Mouse (Mus musculus): ENCODE results near the gene Lrfn5. TPM values are rescaled to one million over a fixed set of nuclear protein-coding genes. Genes with fewer than 3 reads are reported as not detected.

The Lrfn5 gene
- total and polyA plus RNA-seq, 2 experiments from 2014 or later: 95.9 to 131 TPM

- H3K36me3 ChIP-seq (ENCODE audit: insufficient read depth, low read length): no peaks in the 10 kb centered on the region
- ATAC-seq (ENCODE audit: low FRiP score) (no peak), DNase-seq (ENCODE audit: low spot score) (peak; percentile 1)
- no peak overlapping the region for H3K9ac ChIP-seq (replicated peaks; ENCODE audit: low read length, poor library complexity, severe bottlenecking)
- H3K4me2 ChIP-seq (ENCODE audit: low read depth, low read length, poor library complexity, severe bottlenecking): no peak overlapping the region
- no peak overlapping the region for H3K27ac ChIP-seq (ENCODE audit: low read depth, low read length)
- TF ChIP-seq CTCF (IDR thresholded peaks at IDR 0.05): peak; percentile 41; the same call in 1 of the 2 replicates
- no peak overlapping the region for H3K4me3 ChIP-seq (ENCODE audit: low read depth, low read length)
- H3K4me1 ChIP-seq (ENCODE audit: insufficient read depth, low read length): no peaks in the 10 kb centered on the region
- no peaks in the 10 kb centered on the region for H3K9me3 ChIP-seq (ENCODE audit: low read length)
- no peaks in the 10 kb centered on the region for H3K27me3 ChIP-seq (ENCODE audit: insufficient read depth, low read length)
Measured at GRCm38 (mm10) chr12:61723158-61723557, 200.2 kb downstream of the Lrfn5 start.

DNA sequence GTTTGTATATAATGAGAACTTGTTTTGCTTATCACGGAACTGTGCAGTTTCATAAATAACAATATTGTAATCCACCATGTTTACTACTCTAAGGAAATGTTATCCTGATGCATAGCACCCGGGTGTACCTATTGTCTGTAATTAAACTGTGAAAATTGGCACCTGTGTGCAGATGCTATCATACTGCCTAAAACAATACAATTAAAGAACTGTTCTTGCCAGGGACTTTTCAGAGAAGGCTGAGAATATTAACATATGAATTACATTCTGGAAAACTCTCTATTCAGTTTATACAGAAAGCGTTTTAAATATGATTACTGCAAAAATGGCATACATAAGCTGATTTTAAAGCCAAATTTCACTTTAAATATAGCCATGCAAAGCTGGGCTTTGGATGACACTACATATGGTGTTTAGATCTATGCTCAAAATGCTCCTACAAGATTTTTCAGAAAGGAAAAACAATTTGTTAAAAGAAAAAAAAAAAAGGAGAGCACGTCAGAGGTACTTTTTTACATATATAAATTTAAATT lies 284.2 kb downstream of the Lrfn5 start:
- ATAC-seq (ENCODE audit: low FRiP score): no peak
- Histone ChIP-seq H3K9me3 (ENCODE audit: low read length) (no peaks in the 10 kb centered on the region), H3K36me3 (ENCODE audit: insufficient read depth, low read length) (no peaks in the 10 kb centered on the region), H3K27me3 (ENCODE audit: insufficient read depth, low read length) (no peaks in the 10 kb centered on the region), H3K9ac (replicated peaks; ENCODE audit: low read length, poor library complexity, severe bottlenecking) (no peak overlapping the region), H3K4me2 (ENCODE audit: low read depth, low read length, poor library complexity, severe bottlenecking) (no peak overlapping the region), H3K4me3 (ENCODE audit: low read depth, low read length) (no peak overlapping the region), H3K27ac (ENCODE audit: low read depth, low read length) (no peak overlapping the region), H3K4me1 (ENCODE audit: insufficient read depth, low read length) (no peaks in the 10 kb centered on the region)
- 57% methylated on average over 4 of the region's 4 CpGs for WGBS
- no peak for TF ChIP-seq CTCF (IDR thresholded peaks at IDR 0.05)
- no peak for DNase-seq (ENCODE audit: low spot score)

DNA sequence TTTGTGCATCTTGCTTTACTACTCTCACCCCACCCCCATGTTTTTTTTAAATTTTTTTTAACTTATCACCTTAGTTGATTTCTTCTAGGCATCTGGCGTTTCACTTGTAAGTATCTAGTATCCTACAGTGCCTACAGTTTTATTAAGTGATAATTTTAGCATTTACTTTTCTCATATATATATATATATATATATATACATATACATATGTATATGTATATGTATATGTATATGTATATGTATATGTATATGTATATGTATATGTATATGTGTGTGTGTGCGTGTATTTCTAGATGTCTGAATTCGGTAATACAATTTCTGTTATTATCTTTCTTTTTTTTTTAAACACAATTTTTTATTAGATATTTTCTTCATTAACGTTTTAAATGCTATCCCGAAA lies 300.7 kb downstream of the Lrfn5 start:
- ATAC-seq (ENCODE audit: low FRiP score): no peak
- H3K9ac ChIP-seq (replicated peaks; ENCODE audit: low read length, poor library complexity, severe bottlenecking): no peak overlapping the region
- H3K27ac ChIP-seq (ENCODE audit: low read depth, low read length): no peak overlapping the region
- H3K36me3 ChIP-seq (ENCODE audit: insufficient read depth, low read length): no peaks in the 10 kb centered on the region
- no peaks in the 10 kb centered on the region for H3K9me3 ChIP-seq (ENCODE audit: low read length)
- no peak overlapping the region for H3K4me2 ChIP-seq (ENCODE audit: low read depth, low read length, poor library complexity, severe bottlenecking)
- no peak for TF ChIP-seq CTCF (IDR thresholded peaks at IDR 0.05)
- no peaks in the 10 kb centered on the region for H3K27me3 ChIP-seq (ENCODE audit: insufficient read depth, low read length)
- WGBS: 92% methylated on average over 5 of the region's 5 CpGs
- no peaks in the 10 kb centered on the region for H3K4me1 ChIP-seq (ENCODE audit: insufficient read depth, low read length)
- no peak for DNase-seq (ENCODE audit: low spot score)
- H3K4me3 ChIP-seq (ENCODE audit: low read depth, low read length): no peak overlapping the region

- H3K36me3 ChIP-seq (ENCODE audit: insufficient read depth, low read length): no peaks in the 10 kb centered on the region
- 11% methylated on average over 1 of the region's 1 CpGs for WGBS
- ATAC-seq (ENCODE audit: low FRiP score) (no peak), DNase-seq (ENCODE audit: low spot score) (peak; percentile 22)
- H3K27ac ChIP-seq (ENCODE audit: low read depth, low read length): no peak overlapping the region
- no peak overlapping the region for H3K4me2 ChIP-seq (ENCODE audit: low read depth, low read length, poor library complexity, severe bottlenecking)
- H3K27me3 ChIP-seq (ENCODE audit: insufficient read depth, low read length): no peaks in the 10 kb centered on the region
- H3K4me3 ChIP-seq (ENCODE audit: low read depth, low read length): no peak overlapping the region
- no peaks in the 10 kb centered on the region for H3K9me3 ChIP-seq (ENCODE audit: low read length)
- no peaks in the 10 kb centered on the region for H3K4me1 ChIP-seq (ENCODE audit: insufficient read depth, low read length)
- H3K9ac ChIP-seq (replicated peaks; ENCODE audit: low read length, poor library complexity, severe bottlenecking): no peak overlapping the region
- TF ChIP-seq CTCF (IDR thresholded peaks at IDR 0.05): peak; percentile 39
Measured at GRCm38 (mm10) chr12:61826311-61826710, 303.4 kb downstream of the Lrfn5 start.

GRCm38 (mm10) chr12:61842599-61843291 lies 319.8 kb downstream of the Lrfn5 start:
- Histone ChIP-seq H3K27me3 (ENCODE audit: insufficient read depth, low read length) (no peaks in the 10 kb centered on the region), H3K9ac (replicated peaks; ENCODE audit: low read length, poor library complexity, severe bottlenecking) (no peak overlapping the region), H3K9me3 (ENCODE audit: low read length) (no peaks in the 10 kb centered on the region), H3K27ac (ENCODE audit: low read depth, low read length) (no peak overlapping the region), H3K4me3 (ENCODE audit: low read depth, low read length) (no peak overlapping the region), H3K4me1 (ENCODE audit: insufficient read depth, low read length) (no peaks in the 10 kb centered on the region), H3K36me3 (ENCODE audit: insufficient read depth, low read length) (no peaks in the 10 kb centered on the region), H3K4me2 (ENCODE audit: low read depth, low read length, poor library complexity, severe bottlenecking) (no peak overlapping the region)
- DNase-seq (ENCODE audit: low spot score): peak; percentile 20
- ATAC-seq (ENCODE audit: low FRiP score): no peak
- WGBS: 58% methylated on average over 9 of the region's 9 CpGs
- TF ChIP-seq CTCF (IDR thresholded peaks at IDR 0.05): no peak

DNA sequence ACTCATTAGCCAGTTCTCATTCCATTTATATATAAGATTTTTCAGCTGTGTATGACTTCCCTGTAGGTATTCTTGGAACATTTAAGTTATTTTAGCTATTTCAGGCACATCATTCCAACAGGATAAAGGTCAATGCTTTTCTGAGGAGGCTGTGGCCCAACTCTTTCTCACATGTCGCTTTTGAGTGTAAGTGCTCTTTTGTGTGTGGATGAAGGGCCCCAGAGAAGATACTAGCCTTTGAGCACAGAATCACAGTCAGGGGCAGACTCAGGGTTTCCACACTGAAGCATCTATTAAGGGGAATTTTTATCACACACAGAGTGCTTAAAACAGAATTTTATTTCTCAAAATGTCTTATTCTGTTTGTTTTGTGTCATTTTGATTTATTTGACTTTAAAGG lies 331.2 kb downstream of the Lrfn5 start:
- H3K27ac ChIP-seq (ENCODE audit: low read depth, low read length): no peak overlapping the region
- WGBS: 36% methylated on average over 1 of the region's 1 CpGs
- H3K9ac ChIP-seq (replicated peaks; ENCODE audit: low read length, poor library complexity, severe bottlenecking): no peak overlapping the region
- H3K36me3 ChIP-seq (ENCODE audit: insufficient read depth, low read length): no peaks in the 10 kb centered on the region
- DNase-seq (ENCODE audit: low spot score) (no peak), ATAC-seq (ENCODE audit: low FRiP score) (no peak)
- no peaks in the 10 kb centered on the region for H3K27me3 ChIP-seq (ENCODE audit: insufficient read depth, low read length)
- no peak overlapping the region for H3K4me2 ChIP-seq (ENCODE audit: low read depth, low read length, poor library complexity, severe bottlenecking)
- no peaks in the 10 kb centered on the region for H3K4me1 ChIP-seq (ENCODE audit: insufficient read depth, low read length)
- H3K9me3 ChIP-seq (ENCODE audit: low read length): no peaks in the 10 kb centered on the region
- TF ChIP-seq CTCF (IDR thresholded peaks at IDR 0.05): no peak
- H3K4me3 ChIP-seq (ENCODE audit: low read depth, low read length): no peak overlapping the region

All from midbrain, postnatal 0 days (tissue).